ENCODE assay signal across 8 mouse cellular contexts in the genomic region with DNA sequence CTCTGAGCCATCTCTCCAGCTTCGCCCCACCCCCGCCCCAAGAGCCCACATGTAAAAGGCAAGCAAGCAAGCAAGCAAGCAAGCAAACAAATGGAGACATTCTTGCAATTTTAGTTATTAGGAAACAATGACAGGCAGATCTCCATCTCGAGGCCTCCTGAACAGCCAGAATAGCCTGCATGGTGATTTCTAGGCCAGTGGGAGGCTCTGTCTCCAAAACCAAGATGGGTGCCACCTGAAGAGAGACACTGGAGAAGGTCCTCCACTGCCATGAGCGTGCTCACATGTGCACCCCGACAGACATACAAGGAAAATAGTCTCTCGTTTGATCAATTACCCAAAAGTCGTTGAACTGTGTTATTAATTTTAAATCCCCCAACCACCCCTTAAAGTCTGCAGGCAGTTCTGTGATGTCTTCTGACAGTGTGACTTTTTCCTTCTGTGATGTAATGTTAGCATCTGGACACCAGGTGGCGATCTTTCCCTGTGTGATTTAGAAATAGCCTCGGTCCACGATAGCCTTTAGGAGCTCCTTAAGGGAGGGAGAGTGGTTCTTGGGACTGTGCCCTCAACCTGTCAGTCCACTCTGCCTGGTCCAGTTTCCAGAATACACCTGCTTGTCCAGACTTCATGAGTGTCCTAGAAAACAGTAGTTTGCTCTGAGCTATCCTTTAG. TPM values are rescaled to one million over a fixed set of nuclear protein-coding genes. Genes with fewer than 3 reads are reported as not detected.
DNase-seq lines count a peak whose midpoint lies in the region.

No protein-coding gene starts in this region.

- DNase-seq in adrenal gland, adult 18-20 months (ENCODE audit: low spot score in 2 of 2) = peak; percentile 56 to 60
- no peak for DNase-seq in adrenal gland, postnatal 4 days (ENCODE audit: low spot score in 2 of 2)
- peak; percentile 75 for DNase-seq in ZHBTc4 (ENCODE audit: low read depth, low spot score)
- DNase-seq in embryo, embryonic 10.5 days (ENCODE audit: low spot score) = peak; percentile 90
- DNase-seq in heart, postnatal 4 days = peak; percentile 70
- DNase-seq in layer of hippocampus, adult 18-20 months (ENCODE audit: low spot score in 2 of 2) = peak; percentile 38 to 68
- DNase-seq in lung, postnatal 36 days = peak; percentile 73
- DNase-seq in right cerebral cortex, adult 2 months (ENCODE audit: low spot score in 2 of 2) = peak; percentile 63 to 76

RNA-seq across cellular contexts. Expression of a gene that starts 6.1 kb away (rescaled TPM):
- total RNA-seq in adrenal gland, adult 18-20 months (2021) = 10 to 100 TPM; 24.6 to 27.5 TPM
- total RNA-seq in adrenal gland, postnatal 4 days (2021) = 10 to 100 TPM; 41.8 to 45.3 TPM
- 10 to 100 TPM; 35.8 to 36.4 TPM for total RNA-seq in heart, postnatal 4 days (2021)
- total RNA-seq in layer of hippocampus, adult 18-20 months (2021) = 10 to 100 TPM; 58.9 to 59.8 TPM

Comparison
In these comparisons a context has a peak if more than half of its experiments do, and no peak if none do; other contexts are left out.
1. DNase-seq: peak in adrenal gland, adult 18-20 months (2 of 2), ZHBTc4 (single experiment), embryo, embryonic 10.5 days (single experiment), heart, postnatal 4 days (single experiment), layer of hippocampus, adult 18-20 months (2 of 2), lung, postnatal 36 days (single experiment) and right cerebral cortex, adult 2 months (2 of 2); none in adrenal gland, postnatal 4 days (0 of 2).